Mouse (Mus musculus): ENCODE results near the gene Adat1. TPM values are rescaled to one million over a fixed set of nuclear protein-coding genes. Genes with fewer than 3 reads are reported as not detected.

Adat1 gene
- polyA plus RNA-seq, 1 experiment = 3.1 TPM

- H3K4me3 ChIP-seq (ENCODE audit: insufficient read depth, low read length) = no peak overlapping the region
- TF ChIP-seq CTCF (IDR thresholded peaks at IDR 0.05; ENCODE audit: low read depth, low read length) = no peak
- no peak for TF ChIP-seq POLR2A (IDR thresholded peaks at IDR 0.05; ENCODE audit: borderline replicate concordance, low read depth, low read length)
- no peaks in the 10 kb centered on the region for H3K4me1 ChIP-seq (ENCODE audit: control insufficient read depth, insufficient read depth, low read length)
- no peak overlapping the region for H3K27ac ChIP-seq (ENCODE audit: insufficient read depth, low read depth, low read length)
Measured at GRCm38 (mm10) chr8:111975706-111976105, 16.4 kb downstream of the Adat1 start.

- H3K4me3 ChIP-seq (ENCODE audit: insufficient read depth, low read length) = no peak overlapping the region
- H3K27ac ChIP-seq (ENCODE audit: insufficient read depth, low read depth, low read length) = no peak overlapping the region
- no peak for TF ChIP-seq POLR2A (IDR thresholded peaks at IDR 0.05; ENCODE audit: borderline replicate concordance, low read depth, low read length)
- TF ChIP-seq CTCF (IDR thresholded peaks at IDR 0.05; ENCODE audit: low read depth, low read length) = no peak
- H3K4me1 ChIP-seq (ENCODE audit: control insufficient read depth, insufficient read depth, low read length) = no peaks in the 10 kb centered on the region
Measured at GRCm38 (mm10) chr8:111974138-111974537, 18.0 kb downstream of the Adat1 start.

- Histone ChIP-seq H3K4me1 (ENCODE audit: control insufficient read depth, insufficient read depth, low read length) (no peaks in the 10 kb centered on the region), H3K4me3 (ENCODE audit: insufficient read depth, low read length) (no peak overlapping the region), H3K27ac (ENCODE audit: insufficient read depth, low read depth, low read length) (no peak overlapping the region)
- TF ChIP-seq CTCF (IDR thresholded peaks at IDR 0.05; ENCODE audit: low read depth, low read length) (no peak), POLR2A (IDR thresholded peaks at IDR 0.05; ENCODE audit: borderline replicate concordance, low read depth, low read length) (no peak)
Measured at GRCm38 (mm10) chr8:111968991-111969390, 23.1 kb downstream of the Adat1 start.

- no peaks in the 10 kb centered on the region for H3K4me1 ChIP-seq (ENCODE audit: control insufficient read depth, insufficient read depth, low read length)
- TF ChIP-seq CTCF (IDR thresholded peaks at IDR 0.05; ENCODE audit: low read depth, low read length) (no peak), POLR2A (IDR thresholded peaks at IDR 0.05; ENCODE audit: borderline replicate concordance, low read depth, low read length) (no peak)
- H3K27ac ChIP-seq (ENCODE audit: insufficient read depth, low read depth, low read length) = no peak overlapping the region
- no peak overlapping the region for H3K4me3 ChIP-seq (ENCODE audit: insufficient read depth, low read length)
Measured at GRCm38 (mm10) chr8:111968541-111968940, 23.6 kb downstream of the Adat1 start.

GRCm38 (mm10) chr8:111967246-111967870 is 24.7 kb downstream of the Adat1 start:
- Histone ChIP-seq H3K4me3 (ENCODE audit: insufficient read depth, low read length) (no peak overlapping the region), H3K27ac (ENCODE audit: insufficient read depth, low read depth, low read length) (no peak overlapping the region), H3K4me1 (ENCODE audit: control insufficient read depth, insufficient read depth, low read length) (no peaks in the 10 kb centered on the region)
- TF ChIP-seq CTCF (IDR thresholded peaks at IDR 0.05; ENCODE audit: low read depth, low read length) = no peak
- no peak for TF ChIP-seq POLR2A (IDR thresholded peaks at IDR 0.05; ENCODE audit: borderline replicate concordance, low read depth, low read length)

- Histone ChIP-seq H3K27ac (ENCODE audit: insufficient read depth, low read depth, low read length) (no peak overlapping the region), H3K4me3 (ENCODE audit: insufficient read depth, low read length) (no peak overlapping the region), H3K4me1 (ENCODE audit: control insufficient read depth, insufficient read depth, low read length) (no peaks in the 10 kb centered on the region)
- no peak for TF ChIP-seq POLR2A (IDR thresholded peaks at IDR 0.05; ENCODE audit: borderline replicate concordance, low read depth, low read length)
- no peak for TF ChIP-seq CTCF (IDR thresholded peaks at IDR 0.05; ENCODE audit: low read depth, low read length)
Measured at GRCm38 (mm10) chr8:111964849-111965561, 27.1 kb downstream of the Adat1 start.

GRCm38 (mm10) chr8:111964351-111964750 is 27.8 kb downstream of the Adat1 start:
- TF ChIP-seq POLR2A (IDR thresholded peaks at IDR 0.05; ENCODE audit: borderline replicate concordance, low read depth, low read length) (no peak), CTCF (IDR thresholded peaks at IDR 0.05; ENCODE audit: low read depth, low read length) (no peak)
- Histone ChIP-seq H3K4me3 (ENCODE audit: insufficient read depth, low read length) (no peak overlapping the region), H3K4me1 (ENCODE audit: control insufficient read depth, insufficient read depth, low read length) (no peaks in the 10 kb centered on the region), H3K27ac (ENCODE audit: insufficient read depth, low read depth, low read length) (no peak overlapping the region)

GRCm38 (mm10) chr8:111963546-111963945 is 28.6 kb downstream of the Adat1 start:
- no peak overlapping the region for H3K27ac ChIP-seq (ENCODE audit: insufficient read depth, low read depth, low read length)
- no peaks in the 10 kb centered on the region for H3K4me1 ChIP-seq (ENCODE audit: control insufficient read depth, insufficient read depth, low read length)
- no peak overlapping the region for H3K4me3 ChIP-seq (ENCODE audit: insufficient read depth, low read length)
- no peak for TF ChIP-seq CTCF (IDR thresholded peaks at IDR 0.05; ENCODE audit: low read depth, low read length)
- no peak for TF ChIP-seq POLR2A (IDR thresholded peaks at IDR 0.05; ENCODE audit: borderline replicate concordance, low read depth, low read length)

GRCm38 (mm10) chr8:111963091-111963490 is 29.0 kb downstream of the Adat1 start:
- no peak overlapping the region for H3K27ac ChIP-seq (ENCODE audit: insufficient read depth, low read depth, low read length)
- H3K4me1 ChIP-seq (ENCODE audit: control insufficient read depth, insufficient read depth, low read length) = no peaks in the 10 kb centered on the region
- H3K4me3 ChIP-seq (ENCODE audit: insufficient read depth, low read length) = no peak overlapping the region
- TF ChIP-seq POLR2A (IDR thresholded peaks at IDR 0.05; ENCODE audit: borderline replicate concordance, low read depth, low read length) = no peak

- no peak overlapping the region for H3K4me3 ChIP-seq (ENCODE audit: insufficient read depth, low read length)
- TF ChIP-seq POLR2A (IDR thresholded peaks at IDR 0.05; ENCODE audit: borderline replicate concordance, low read depth, low read length) = no peak
- TF ChIP-seq CTCF (IDR thresholded peaks at IDR 0.05; ENCODE audit: low read depth, low read length) = no peak
- no peak overlapping the region for H3K27ac ChIP-seq (ENCODE audit: insufficient read depth, low read depth, low read length)
- no peaks in the 10 kb centered on the region for H3K4me1 ChIP-seq (ENCODE audit: control insufficient read depth, insufficient read depth, low read length)
Measured at GRCm38 (mm10) chr8:111962589-111962988, 29.5 kb downstream of the Adat1 start.

Measured in bone marrow macrophage, adult 2 months (primary cell).